Mouse (Mus musculus) retina, postnatal 1 day (tissue): ENCODE data around the gene Icam2.
A peak's percentile ranks its signal among the peaks of the same experiment; 100 is the strongest.
"Not testable (repeated sequence)": the region's sequence is repeated elsewhere in the genome, so short reads cannot be mapped to it uniquely, and the experiment has no call there.

Experiments used
- DNase-seq: peaks from one replicate; pipeline ENCODE4 v3.0.0-alpha.2; 2012

Icam2 gene

GRCm38 (mm10) chr11:106387791-106388216 is at the start of gene Icam2:
TSS of gene Icam2 (minus strand) at chr11:106388075.
- no peak for DNase-seq

GRCm38 (mm10) chr11:106437543-106437942 is 49.7 kb upstream of the Icam2 start:
- DNase-seq = no peak

- no peak for DNase-seq
These were observed 49.2 kb upstream of the Icam2 start for GRCm38 (mm10) chr11:106437039-106437438.

- no peak for DNase-seq
These were observed 42.5 kb upstream of the Icam2 start for GRCm38 (mm10) chr11:106430392-106430791.

- DNase-seq = no peak
These were observed 41.8 kb upstream of the Icam2 start for GRCm38 (mm10) chr11:106429689-106430088.

- DNase-seq = no peak
These were observed 40.7 kb upstream of the Icam2 start for GRCm38 (mm10) chr11:106428556-106428955.

GRCm38 (mm10) chr11:106428106-106428505 is 40.2 kb upstream of the Icam2 start:
- DNase-seq = no peak

GRCm38 (mm10) chr11:106426447-106426846 is 38.6 kb upstream of the Icam2 start:
- DNase-seq = no peak

GRCm38 (mm10) chr11:106425201-106425600 is 37.3 kb upstream of the Icam2 start:
- DNase-seq = no peak

- no peak for DNase-seq
These were observed 31.6 kb upstream of the Icam2 start for GRCm38 (mm10) chr11:106419262-106420102.

GRCm38 (mm10) chr11:106418622-106419196 is 30.8 kb upstream of the Icam2 start:
- DNase-seq = peak; percentile 91

GRCm38 (mm10) chr11:106417860-106418259 is 30.0 kb upstream of the Icam2 start:
- no peak for DNase-seq

- no peak for DNase-seq
These were observed 28.5 kb upstream of the Icam2 start for GRCm38 (mm10) chr11:106416331-106416730.

- no peak for DNase-seq
These were observed 24.9 kb upstream of the Icam2 start for GRCm38 (mm10) chr11:106412641-106413360.

- DNase-seq = no peak
These were observed 23.3 kb upstream of the Icam2 start for GRCm38 (mm10) chr11:106411157-106411556.

GRCm38 (mm10) chr11:106410507-106410906 is 22.6 kb upstream of the Icam2 start:
- no peak for DNase-seq

- no peak for DNase-seq
These were observed 22.1 kb upstream of the Icam2 start for GRCm38 (mm10) chr11:106410011-106410410.

- DNase-seq = no peak
These were observed 10.6 kb upstream of the Icam2 start for GRCm38 (mm10) chr11:106398481-106398880.

GRCm38 (mm10) chr11:106397656-106398055 is 9.8 kb upstream of the Icam2 start:
- peak; percentile 51 for DNase-seq

- DNase-seq = not testable (repeated sequence)
These were observed 6.2 kb upstream of the Icam2 start for GRCm38 (mm10) chr11:106394055-106394454.

GRCm38 (mm10) chr11:106393331-106393616 is 5.4 kb upstream of the Icam2 start:
- DNase-seq = no peak

- no peak for DNase-seq
These were observed 4.9 kb upstream of the Icam2 start for GRCm38 (mm10) chr11:106392597-106393330.

GRCm38 (mm10) chr11:106391546-106392188 is 3.8 kb upstream of the Icam2 start:
- DNase-seq = peak; percentile 85
